Mouse (Mus musculus) heart, embryonic 15.5 days (tissue): Measurements from ENCODE around the gene 1700020N01Rik. TPM values are rescaled to one million over a fixed set of nuclear protein-coding genes. Genes with fewer than 3 reads are reported as not detected.

ENCODE experiments used
- ATAC-seq: fragments of 200-750 bp; cut with Nextera tagmentation; replicated peaks from 2 replicates; pipeline ENCODE4 v1.8.0; 2017; ENCODE audit warnings: low read depth, moderate TSS enrichment; ENCODE audit not compliant: insufficient number of reproducible peaks, insufficient read depth, low FRiP score
- H3K27ac ChIP-seq: fragments of 300-500 bp; sonication (generic); 2 replicates; pipeline ENCODE4 v1.5.1; 2015; ENCODE audit warnings: mild to moderate bottlenecking, inconsistent platforms
- H3K27me3 ChIP-seq: fragments of 300-500 bp; sonication (generic); 2 replicates; pipeline ENCODE4 v1.6.1; 2015; ENCODE audit warnings: inconsistent platforms
- H3K36me3 ChIP-seq: fragments of 300-500 bp; sonication (generic); 2 replicates; pipeline ENCODE4 v1.6.1; 2015; ENCODE audit warnings: mild to moderate bottlenecking, inconsistent platforms
- H3K4me1 ChIP-seq: fragments of 300-500 bp; sonication (generic); replicated peaks from 2 replicates; pipeline ENCODE4 v1.6.1; 2015; ENCODE audit warnings: inconsistent platforms
- H3K4me2 ChIP-seq: fragments of 300-500 bp; sonication (generic); 2 replicates; pipeline ENCODE4 v1.6.1; 2015; ENCODE audit warnings: inconsistent platforms, mild to moderate bottlenecking, moderate library complexity
- H3K4me3 ChIP-seq: fragments of 300-500 bp; sonication (generic); 2 replicates; pipeline ENCODE4 v1.5.1; 2015; ENCODE audit warnings: mild to moderate bottlenecking, inconsistent platforms
- H3K9ac ChIP-seq: fragments of 300-500 bp; sonication (generic); 2 replicates; pipeline ENCODE4 v1.6.1; 2015; ENCODE audit warnings: mild to moderate bottlenecking, inconsistent platforms
- H3K9me3 ChIP-seq: fragments of 300-500 bp; sonication (generic); replicated peaks from 2 replicates; pipeline ENCODE4 v1.6.1; 2016; ENCODE audit warnings: inconsistent platforms
- WGBS: fragments of 180-500 bp; shearing (Covaris S2); methylation state at CpG from one replicate; pipeline ENCODE4 v1.1.7; 2015; ENCODE audit warnings: mixed read lengths; 5-methylcytosine and 5-hydroxymethylcytosine counted together
- polyA plus RNA-seq: library from polyadenylated mRNA; unstranded; fragments of >200 nt; fragmentation: Nextera tagmentation; extraction: Ambion mirVana; gene quantifications from 2 replicates; pipeline ENCODE4 v1.2.1, GENCODE M21; 2015

1700020N01Rik gene
- polyA plus RNA-seq, 1 experiment from 2014 or later = not detected

GRCm38 (mm10) chr10:21605011-21605571, 12.1 kb downstream of the 1700020N01Rik start:
- no peak overlapping the region for H3K4me2 ChIP-seq
- H3K9me3 ChIP-seq = no peaks in the 10 kb centered on the region
- peaks cover 18% of the 10 kb centered on the region for H3K4me1 ChIP-seq
- no peaks in the 10 kb centered on the region for H3K27me3 ChIP-seq
- no peak overlapping the region for H3K9ac ChIP-seq
- no peak overlapping the region for H3K4me3 ChIP-seq
- WGBS = 27% methylated on average over 4 of the region's 4 CpGs
- peak; percentile 60; the same call in 1 of the 2 replicates for ATAC-seq
- H3K36me3 ChIP-seq = no peaks in the 10 kb centered on the region
- H3K27ac ChIP-seq = peak overlapping the region; percentile 40

DNA sequence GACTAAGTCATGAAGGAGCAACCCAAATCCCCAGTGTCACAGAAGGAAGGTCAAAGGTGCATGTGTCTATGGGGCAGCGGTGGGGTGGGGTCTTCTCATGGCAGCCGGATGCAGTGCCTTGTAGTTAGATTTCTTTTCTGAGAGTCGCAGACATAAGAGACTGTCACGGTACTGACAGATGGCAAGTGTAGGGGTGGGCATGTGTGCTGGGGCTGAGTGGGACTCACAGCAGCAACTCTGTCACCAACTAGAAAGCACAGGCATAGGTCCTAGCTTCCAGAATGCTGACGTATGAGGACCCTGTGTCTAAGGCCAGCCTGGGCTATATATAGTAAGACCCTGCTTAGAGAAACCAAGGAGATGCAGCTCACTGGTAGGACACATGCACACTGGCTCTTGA, 12.7 kb downstream of the 1700020N01Rik start:
- Histone ChIP-seq H3K9ac (no peak overlapping the region), H3K4me2 (no peak overlapping the region), H3K27ac (peak overlapping the region; percentile 40), H3K4me3 (no peak overlapping the region), H3K9me3 (no peaks in the 10 kb centered on the region), H3K27me3 (no peaks in the 10 kb centered on the region), H3K36me3 (no peaks in the 10 kb centered on the region), H3K4me1 (peaks cover 18% of the 10 kb centered on the region)
- WGBS = 68% methylated on average over 5 of the region's 5 CpGs
- ATAC-seq = no peak

- H3K4me3 ChIP-seq = no peak overlapping the region
- no peak overlapping the region for H3K27ac ChIP-seq
- no peak overlapping the region for H3K4me2 ChIP-seq
- WGBS = 49% methylated on average over 5 of the region's 5 CpGs
- no peak for ATAC-seq
- no peaks in the 10 kb centered on the region for H3K36me3 ChIP-seq
- H3K4me1 ChIP-seq = peaks cover 18% of the 10 kb centered on the region
- H3K9ac ChIP-seq = no peak overlapping the region
- no peaks in the 10 kb centered on the region for H3K27me3 ChIP-seq
- H3K9me3 ChIP-seq = no peaks in the 10 kb centered on the region
Observed at GRCm38 (mm10) chr10:21606931-21607330, 14.0 kb downstream of the 1700020N01Rik start.

GRCm38 (mm10) chr10:21609583-21609982, 16.6 kb downstream of the 1700020N01Rik start:
- H3K4me2 ChIP-seq = no peak overlapping the region
- peaks cover 18% of the 10 kb centered on the region for H3K4me1 ChIP-seq
- no peak overlapping the region for H3K9ac ChIP-seq
- no peak overlapping the region for H3K27ac ChIP-seq
- no peaks in the 10 kb centered on the region for H3K36me3 ChIP-seq
- H3K9me3 ChIP-seq = no peaks in the 10 kb centered on the region
- no peak for ATAC-seq
- WGBS = 82% methylated on average over 2 of the region's 2 CpGs
- no peaks in the 10 kb centered on the region for H3K27me3 ChIP-seq
- H3K4me3 ChIP-seq = no peak overlapping the region

GRCm38 (mm10) chr10:21613021-21613860, 20.3 kb downstream of the 1700020N01Rik start:
- no peak overlapping the region for H3K27ac ChIP-seq
- no peaks in the 10 kb centered on the region for H3K36me3 ChIP-seq
- no peaks in the 10 kb centered on the region for H3K27me3 ChIP-seq
- no peak overlapping the region for H3K4me2 ChIP-seq
- H3K9ac ChIP-seq = no peak overlapping the region
- 81% methylated on average over 4 of the region's 4 CpGs for WGBS
- H3K4me3 ChIP-seq = no peak overlapping the region
- no peaks in the 10 kb centered on the region for H3K9me3 ChIP-seq
- no peak for ATAC-seq
- H3K4me1 ChIP-seq = no peaks in the 10 kb centered on the region

- no peaks in the 10 kb centered on the region for H3K36me3 ChIP-seq
- WGBS = 91% methylated on average over 1 of the region's 1 CpGs
- H3K4me2 ChIP-seq = no peak overlapping the region
- no peaks in the 10 kb centered on the region for H3K4me1 ChIP-seq
- no peak for ATAC-seq
- H3K4me3 ChIP-seq = no peak overlapping the region
- H3K27ac ChIP-seq = no peak overlapping the region
- H3K9ac ChIP-seq = no peak overlapping the region
- H3K27me3 ChIP-seq = no peaks in the 10 kb centered on the region
- no peaks in the 10 kb centered on the region for H3K9me3 ChIP-seq
Observed at GRCm38 (mm10) chr10:21614520-21614919, 21.6 kb downstream of the 1700020N01Rik start.

- Histone ChIP-seq H3K4me1 (no peaks in the 10 kb centered on the region), H3K36me3 (no peaks in the 10 kb centered on the region), H3K27me3 (no peaks in the 10 kb centered on the region), H3K27ac (no peak overlapping the region), H3K4me3 (no peak overlapping the region), H3K4me2 (no peak overlapping the region), H3K9ac (no peak overlapping the region), H3K9me3 (no peaks in the 10 kb centered on the region)
- ATAC-seq = no peak
- 70% methylated on average over 5 of the region's 5 CpGs for WGBS
Observed at GRCm38 (mm10) chr10:21618745-21619508, 26.0 kb downstream of the 1700020N01Rik start.

- no peaks in the 10 kb centered on the region for H3K9me3 ChIP-seq
- H3K4me3 ChIP-seq = no peak overlapping the region
- H3K27me3 ChIP-seq = no peaks in the 10 kb centered on the region
- no peak overlapping the region for H3K4me2 ChIP-seq
- H3K36me3 ChIP-seq = no peaks in the 10 kb centered on the region
- 76% methylated on average over 7 of the region's 7 CpGs for WGBS
- no peak for ATAC-seq
- 0 out of 2 replicates have a peak, but pooled peaks cover 2% of the 10 kb centered on the region for H3K4me1 ChIP-seq
- no peak overlapping the region for H3K27ac ChIP-seq
- H3K9ac ChIP-seq = no peak overlapping the region
Observed at GRCm38 (mm10) chr10:21622065-21622464, 29.1 kb downstream of the 1700020N01Rik start.

GRCm38 (mm10) chr10:21628555-21628954, 35.6 kb downstream of the 1700020N01Rik start:
- Histone ChIP-seq H3K9ac (no peak overlapping the region), H3K4me2 (no peak overlapping the region), H3K4me1 (0 out of 2 replicates have a peak, but pooled peaks cover 2% of the 10 kb centered on the region), H3K27me3 (peaks cover 3% of the 10 kb centered on the region; the same call in 1 of the 2 replicates), H3K27ac (no peak overlapping the region), H3K9me3 (no peaks in the 10 kb centered on the region), H3K4me3 (no peak overlapping the region), H3K36me3 (no peaks in the 10 kb centered on the region)
- 54% methylated on average over 5 of the region's 5 CpGs for WGBS
- ATAC-seq = peak; percentile 70; the same call in 1 of the 2 replicates

DNA sequence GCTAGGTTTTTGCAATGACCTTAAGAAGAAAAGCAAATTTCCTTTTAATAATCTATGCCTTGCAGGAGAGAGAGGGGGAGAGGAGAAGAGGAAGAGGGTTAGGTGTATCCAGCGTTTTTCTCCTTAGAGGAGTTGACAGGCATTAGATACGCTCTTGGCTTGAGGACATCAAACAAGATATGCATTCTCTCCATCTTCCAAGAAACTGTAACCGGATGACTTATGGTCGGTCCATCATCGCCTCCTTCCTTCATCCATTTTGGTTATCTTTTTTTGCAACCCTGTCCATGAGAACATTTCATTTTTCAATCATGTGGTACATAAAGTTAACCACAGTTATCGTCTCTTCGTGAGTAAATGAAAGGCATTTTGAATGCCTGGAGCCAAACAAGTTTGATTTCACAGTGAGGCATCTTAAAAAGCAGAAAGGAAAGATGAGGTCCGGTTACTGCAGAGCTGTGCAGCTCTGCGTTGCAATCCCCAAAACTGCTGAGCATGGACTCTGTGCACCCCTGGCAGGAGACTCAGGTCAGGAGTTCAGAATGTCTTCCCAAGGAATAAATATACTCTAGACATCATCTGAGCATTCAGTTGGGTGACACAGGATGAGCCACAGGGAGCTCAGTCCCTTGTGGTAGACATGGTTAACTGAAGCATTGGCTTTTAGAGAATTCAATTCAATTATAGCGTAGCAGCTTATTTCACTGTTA, 36.2 kb downstream of the 1700020N01Rik start:
- Histone ChIP-seq H3K4me2 (no peak overlapping the region), H3K27ac (no peak overlapping the region), H3K4me1 (0 out of 2 replicates have a peak, but pooled peaks cover 2% of the 10 kb centered on the region), H3K9me3 (no peaks in the 10 kb centered on the region), H3K9ac (no peak overlapping the region), H3K4me3 (no peak overlapping the region), H3K36me3 (no peaks in the 10 kb centered on the region), H3K27me3 (peaks cover 3% of the 10 kb centered on the region; the same call in 1 of the 2 replicates)
- 69% methylated on average over 10 of the region's 10 CpGs for WGBS
- ATAC-seq = no peak; the same call in 1 of the 2 replicates

- peaks cover 11% of the 10 kb centered on the region for H3K4me1 ChIP-seq
- H3K9ac ChIP-seq = no peak overlapping the region
- no peaks in the 10 kb centered on the region for H3K36me3 ChIP-seq
- H3K4me3 ChIP-seq = no peak overlapping the region
- ATAC-seq = no peak
- no peak overlapping the region for H3K27ac ChIP-seq
- WGBS = 92% methylated on average over 1 of the region's 1 CpGs
- H3K4me2 ChIP-seq = no peak overlapping the region
- H3K9me3 ChIP-seq = no peaks in the 10 kb centered on the region
- H3K27me3 ChIP-seq = peaks cover 10% of the 10 kb centered on the region; the same call in 1 of the 2 replicates
Observed at GRCm38 (mm10) chr10:21631481-21631880, 38.5 kb downstream of the 1700020N01Rik start.
